Mouse (Mus musculus) hindbrain, embryonic 10.5 days (tissue): ENCODE results near the gene Eng. TPM values are rescaled to one million over a fixed set of nuclear protein-coding genes. Genes with fewer than 3 reads are reported as not detected.
A peak's percentile ranks its signal among the peaks of the same experiment; 100 is the strongest.

ENCODE experiments used
- DNase-seq: peaks from one replicate; pipeline ENCODE4 v3.0.0-alpha.2; 2017; ENCODE audit warnings: low spot score
- H3K27ac ChIP-seq: fragments of 300-500 bp; sonication (generic); 2 replicates; pipeline ENCODE4 v1.5.1; 2016; ENCODE audit warnings: mild to moderate bottlenecking, moderate library complexity
- H3K27me3 ChIP-seq: fragments of 300-500 bp; sonication (generic); 2 replicates; pipeline ENCODE4 v1.6.1; 2016; ENCODE audit warnings: mild to moderate bottlenecking; ENCODE audit not compliant: poor library complexity, insufficient read depth, severe bottlenecking
- H3K36me3 ChIP-seq: fragments of 300-500 bp; sonication (generic); 2 replicates; pipeline ENCODE4 v1.6.1; 2016; ENCODE audit warnings: mild to moderate bottlenecking, moderate library complexity
- H3K4me1 ChIP-seq: fragments of 300-500 bp; sonication (generic); replicated peaks from 2 replicates; pipeline ENCODE4 v1.6.1; 2016; ENCODE audit warnings: mild to moderate bottlenecking
- H3K4me3 ChIP-seq: fragments of 300-500 bp; sonication (generic); 2 replicates; pipeline ENCODE4 v1.5.1; 2016; ENCODE audit warnings: mild to moderate bottlenecking, moderate library complexity
- H3K9me3 ChIP-seq: fragments of 300-500 bp; sonication (generic); 2 replicates; pipeline ENCODE4 v1.6.1; 2016; ENCODE audit warnings: mild to moderate bottlenecking, moderate library complexity
- WGBS: fragments of 180-500 bp; shearing (Covaris S2); methylation state at CpG from one replicate; pipeline ENCODE4 v1.1.7; 2016; 5-methylcytosine and 5-hydroxymethylcytosine counted together
- polyA plus RNA-seq: library from polyadenylated mRNA; unstranded; fragments of >200 nt; fragmentation: Nextera tagmentation; extraction: Ambion mirVana; gene quantifications from 2 replicates; pipeline ENCODE4 v1.2.1, GENCODE M21; 2016

Gene Eng
- polyA plus RNA-seq, 1 experiment from 2014 or later = 35.8 TPM

DNA sequence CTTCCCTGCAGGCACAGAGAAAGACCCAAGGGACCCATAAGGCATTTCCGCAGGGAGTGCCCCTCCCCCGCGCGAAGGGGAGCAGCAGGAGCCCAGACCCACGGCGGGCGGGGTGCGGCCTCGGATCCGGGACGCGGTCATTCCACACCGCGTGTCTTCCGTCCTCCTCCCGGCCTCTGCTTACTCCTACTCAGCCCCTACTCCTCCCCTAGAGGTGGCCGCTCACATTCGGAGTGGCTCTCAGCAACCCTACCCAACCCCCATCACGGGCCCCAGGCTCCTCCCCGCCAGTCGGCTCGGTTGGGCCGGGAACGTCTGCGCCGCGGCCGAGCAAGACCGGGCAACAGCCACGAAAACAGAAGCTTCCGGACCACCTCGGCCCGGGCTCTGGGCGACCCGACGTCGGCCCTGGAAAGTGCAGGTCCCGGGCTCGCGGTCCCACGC is 65.7 kb downstream of the Eng start:
- DNase-seq = peak; percentile 60
- under 1% methylated on average over 41 of the region's 41 CpGs for WGBS

GRCm38 (mm10) chr2:32712586-32712933 is 66.2 kb downstream of the Eng start:
- under 1% methylated on average over 44 of the region's 44 CpGs for WGBS
- Histone ChIP-seq H3K4me3 (peak overlapping the region; percentile 97), H3K27me3 (no peaks in the 10 kb centered on the region), H3K4me1 (peaks cover 37% of the 10 kb centered on the region), H3K27ac (peak overlapping the region; percentile 98), H3K36me3 (peaks cover 39% of the 10 kb centered on the region), H3K9me3 (0 out of 2 replicates have a peak, but pooled peaks cover 3% of the 10 kb centered on the region)
- peak; percentile 94 for DNase-seq

More for the DNA sequence above, 65.7 kb downstream of the Eng start:
- Histone ChIP-seq H3K27ac (peak overlapping the region; percentile 98), H3K4me3 (peak overlapping the region; percentile 97), H3K27me3 (no peaks in the 10 kb centered on the region), H3K36me3 (peaks cover 43% of the 10 kb centered on the region), H3K4me1 (peaks cover 37% of the 10 kb centered on the region), H3K9me3 (0 out of 2 replicates have a peak, but pooled peaks cover 2% of the 10 kb centered on the region)

DNA sequence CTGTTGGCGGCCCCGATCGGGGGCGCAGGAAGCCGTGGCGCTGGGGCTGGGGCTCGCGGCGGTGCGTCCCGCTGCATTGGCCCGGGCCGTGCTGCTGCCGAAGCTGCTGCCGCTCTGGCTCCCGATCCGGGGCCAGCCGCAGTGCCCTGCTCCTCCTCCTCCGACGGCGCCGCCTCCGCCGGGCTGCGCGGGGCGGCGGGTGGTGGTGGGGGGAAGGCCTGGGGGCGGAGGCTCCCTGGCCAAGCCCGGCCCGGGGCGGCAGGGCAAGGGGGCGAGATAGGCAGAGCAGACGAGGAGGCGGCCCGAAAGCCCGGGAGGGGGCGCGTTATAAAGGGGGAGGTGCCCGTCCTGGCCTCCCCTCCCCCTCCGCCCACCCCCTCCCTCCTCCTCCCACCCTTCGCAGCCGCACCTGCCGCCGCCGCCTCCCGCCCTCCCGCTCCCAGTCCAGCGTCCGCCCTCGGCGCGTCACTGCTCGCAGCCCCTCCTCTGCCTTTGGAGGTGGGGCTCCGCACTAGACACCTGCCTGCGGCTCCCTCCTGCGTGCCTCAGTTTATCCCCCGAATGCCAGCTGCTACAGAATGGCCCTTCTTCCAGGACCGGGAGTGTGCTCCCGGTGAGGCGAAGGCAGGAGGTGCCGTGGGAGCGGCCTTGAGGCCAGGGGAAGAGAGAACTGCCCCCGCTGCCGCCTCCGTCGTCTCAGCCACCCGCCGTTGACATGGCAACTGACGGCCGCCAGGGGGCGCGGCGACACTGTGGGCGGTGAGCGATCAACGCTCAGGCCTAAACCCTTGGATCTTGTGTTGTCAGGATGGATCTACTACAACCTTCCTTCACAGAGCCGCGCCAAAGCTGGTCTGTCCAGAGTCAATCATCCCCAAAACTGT is 66.8 kb downstream of the Eng start, which contains the start of gene Cdk9:
Cdk9 (minus strand) TSS at position 143 of the 884 bp plus-strand sequence.
- Histone ChIP-seq H3K36me3 (peaks cover 33% of the 10 kb centered on the region), H3K4me1 (peaks cover 37% of the 10 kb centered on the region), H3K9me3 (0 out of 2 replicates have a peak, but pooled peaks cover 3% of the 10 kb centered on the region), H3K27me3 (no peaks in the 10 kb centered on the region), H3K27ac (peak within 1 kb of the TSS; percentile 98), H3K4me3 (peak within 1 kb of the TSS; percentile 97)
- under 1% methylated on average over 67 of the region's 79 CpGs for WGBS
- DNase-seq = peak; percentile 94

- DNase-seq = no peak
- 64% methylated on average over 11 of the region's 11 CpGs for WGBS
- peak overlapping the region; percentile 98 for H3K27ac ChIP-seq
- 0 out of 2 replicates have a peak, but pooled peaks cover 3% of the 10 kb centered on the region for H3K9me3 ChIP-seq
- peak overlapping the region; percentile 97 for H3K4me3 ChIP-seq
- H3K4me1 ChIP-seq = peaks cover 46% of the 10 kb centered on the region
- no peaks in the 10 kb centered on the region for H3K27me3 ChIP-seq
- H3K36me3 ChIP-seq = peaks cover 21% of the 10 kb centered on the region
These were observed 68.0 kb downstream of the Eng start for GRCm38 (mm10) chr2:32714117-32714986.

- peaks cover 46% of the 10 kb centered on the region for H3K4me1 ChIP-seq
- H3K36me3 ChIP-seq = peaks cover 15% of the 10 kb centered on the region
- no peaks in the 10 kb centered on the region for H3K27me3 ChIP-seq
- peak overlapping the region; percentile 54; the same call in 1 of the 2 replicates for H3K27ac ChIP-seq
- H3K4me3 ChIP-seq = no peak overlapping the region
- 0 out of 2 replicates have a peak, but pooled peaks cover 3% of the 10 kb centered on the region for H3K9me3 ChIP-seq
- DNase-seq = no peak
- WGBS = 66% methylated on average over 4 of the region's 4 CpGs
These were observed 68.6 kb downstream of the Eng start for GRCm38 (mm10) chr2:32714987-32715425.

DNA sequence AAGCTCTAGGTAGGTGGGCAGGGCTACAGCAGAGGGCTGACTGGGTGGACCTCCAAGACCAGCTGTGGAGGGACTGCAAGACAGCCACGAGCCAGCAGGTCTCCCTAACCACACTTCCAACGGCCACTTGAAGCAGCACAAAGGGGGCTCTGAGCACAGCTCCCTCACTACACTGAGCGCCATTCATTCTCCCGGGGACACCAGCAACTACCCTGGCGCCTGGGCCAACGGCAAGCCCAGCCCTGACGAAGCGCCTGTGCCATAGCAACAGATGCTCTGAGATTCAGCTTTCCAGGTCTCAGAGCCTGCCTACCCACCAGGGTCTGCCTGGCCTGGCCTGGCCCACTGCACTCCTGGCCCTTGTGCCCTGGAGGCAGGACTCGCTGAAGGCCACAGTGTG is 72.4 kb downstream of the Eng start:
- DNase-seq = peak; percentile 33
- H3K9me3 ChIP-seq = 0 out of 2 replicates have a peak, but pooled peaks cover 3% of the 10 kb centered on the region
- H3K4me1 ChIP-seq = peaks cover 45% of the 10 kb centered on the region
- H3K27ac ChIP-seq = peak overlapping the region; percentile 65
- no peaks in the 10 kb centered on the region for H3K27me3 ChIP-seq
- WGBS = 44% methylated on average over 9 of the region's 9 CpGs
- H3K4me3 ChIP-seq = no peak overlapping the region
- no peaks in the 10 kb centered on the region for H3K36me3 ChIP-seq

- Histone ChIP-seq H3K27me3 (no peaks in the 10 kb centered on the region), H3K36me3 (no peaks in the 10 kb centered on the region), H3K4me3 (no peak overlapping the region), H3K27ac (no peak overlapping the region), H3K9me3 (0 out of 2 replicates have a peak, but pooled peaks cover 3% of the 10 kb centered on the region), H3K4me1 (peaks cover 32% of the 10 kb centered on the region)
- DNase-seq = no peak
- 90% methylated on average over 3 of the region's 3 CpGs for WGBS
These were observed 73.7 kb downstream of the Eng start for GRCm38 (mm10) chr2:32720053-32720452.

DNA sequence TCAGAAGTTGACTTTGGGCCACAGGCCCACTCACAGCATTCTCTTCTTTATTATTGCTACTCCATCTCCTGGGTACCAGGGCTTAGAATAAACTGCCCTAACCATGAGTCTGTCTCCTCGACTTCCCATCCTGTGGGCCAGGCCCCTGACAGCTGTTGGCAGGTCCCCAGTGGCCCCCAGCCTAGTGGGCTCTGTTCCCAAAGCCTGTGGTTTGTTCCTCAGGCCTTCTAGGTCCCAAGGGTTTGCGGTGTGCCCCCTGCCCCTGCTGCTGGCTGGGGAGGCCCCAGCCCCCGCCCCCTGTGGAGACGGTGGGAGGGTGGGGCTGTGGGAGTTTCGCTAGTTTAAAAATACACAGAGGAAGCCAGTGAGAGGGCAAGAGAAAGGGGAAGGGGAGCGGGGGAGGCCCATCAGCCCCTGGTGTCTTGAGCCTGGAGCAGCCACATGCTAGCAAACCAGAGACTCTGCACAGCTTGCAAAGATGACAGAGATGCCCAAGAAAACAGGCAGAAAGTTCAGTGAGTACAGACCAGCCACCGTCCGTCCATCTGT is 74.4 kb downstream of the Eng start, which contains the start of gene Sh2d3c:
Sh2d3c (plus strand) TSS at position 375 of the 549 bp plus-strand sequence.
- WGBS = 52% methylated on average over 8 of the region's 8 CpGs
- DNase-seq = no peak
- no peaks in the 10 kb centered on the region for H3K36me3 ChIP-seq
- H3K4me3 ChIP-seq = no peak within 1 kb of the TSS
- H3K9me3 ChIP-seq = 0 out of 2 replicates have a peak, but pooled peaks cover 3% of the 10 kb centered on the region
- peaks cover 30% of the 10 kb centered on the region for H3K4me1 ChIP-seq
- no peaks in the 10 kb centered on the region for H3K27me3 ChIP-seq
- peak within 1 kb of the TSS; percentile 65 for H3K27ac ChIP-seq

- Histone ChIP-seq H3K9me3 (0 out of 2 replicates have a peak, but pooled peaks cover 2% of the 10 kb centered on the region), H3K27me3 (no peaks in the 10 kb centered on the region), H3K36me3 (no peaks in the 10 kb centered on the region), H3K4me3 (no peak overlapping the region), H3K27ac (peak overlapping the region; percentile 62), H3K4me1 (peaks cover 33% of the 10 kb centered on the region)
- 62% methylated on average over 6 of the region's 6 CpGs for WGBS
- DNase-seq = no peak
These were observed 75.7 kb downstream of the Eng start for GRCm38 (mm10) chr2:32722046-32722445.

DNA sequence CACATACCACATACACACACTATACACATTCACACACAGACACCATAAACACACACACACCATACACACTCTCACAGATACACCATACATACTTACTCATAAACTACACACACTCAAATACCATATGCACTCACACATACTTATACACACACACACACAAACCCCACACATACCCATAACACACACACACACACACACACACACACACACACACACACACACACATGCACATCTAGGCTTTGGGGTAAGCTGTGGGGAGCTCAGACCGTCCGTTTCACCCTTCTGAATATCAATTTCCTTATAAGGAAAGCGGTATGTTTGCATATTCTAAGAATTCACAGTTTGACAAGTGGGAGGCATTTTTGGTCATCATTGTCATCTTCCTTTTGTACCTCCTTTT is 76.2 kb downstream of the Eng start:
- WGBS = 85% methylated on average over 3 of the region's 3 CpGs

DNA sequence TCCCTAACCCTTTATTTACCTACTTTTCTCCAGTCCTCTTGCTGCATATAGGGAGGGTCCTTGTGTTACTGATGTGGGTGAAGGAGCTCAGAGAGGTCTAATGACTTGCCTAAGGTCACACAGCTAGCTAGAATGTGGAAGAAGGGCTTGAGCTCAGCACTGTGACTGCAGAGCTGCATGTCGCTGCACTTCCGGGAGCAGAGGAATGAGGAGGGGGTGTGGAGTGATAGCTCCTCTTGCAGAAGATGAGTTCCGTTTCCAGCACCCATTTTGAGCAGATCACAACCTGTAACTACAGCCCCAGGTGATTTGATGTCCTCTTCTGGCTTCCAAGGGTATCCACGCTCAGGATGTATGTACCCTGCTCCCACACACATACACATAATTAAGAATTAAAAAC is 77.8 kb downstream of the Eng start:
- no peak for DNase-seq
- Histone ChIP-seq H3K4me3 (no peak overlapping the region), H3K4me1 (peaks cover 40% of the 10 kb centered on the region), H3K27me3 (peaks cover 8% of the 10 kb centered on the region), H3K27ac (no peak overlapping the region), H3K36me3 (no peaks in the 10 kb centered on the region), H3K9me3 (no peaks in the 10 kb centered on the region)
- WGBS = 75% methylated on average over 4 of the region's 4 CpGs

More for the DNA sequence above, 76.2 kb downstream of the Eng start:
- H3K27me3 ChIP-seq = no peaks in the 10 kb centered on the region
- H3K36me3 ChIP-seq = no peaks in the 10 kb centered on the region
- H3K4me3 ChIP-seq = no peak overlapping the region
- peaks cover 37% of the 10 kb centered on the region for H3K4me1 ChIP-seq
- no peak overlapping the region for H3K27ac ChIP-seq
- H3K9me3 ChIP-seq = no peaks in the 10 kb centered on the region
- no peak for DNase-seq
